Comparison of ENCODE assay signal across 21 mouse cellular contexts in genomic region chr3:116817231-116817630, GRCm38 (mm10). TPM values are rescaled to one million over a fixed set of nuclear protein-coding genes. Genes with fewer than 3 reads are reported as not detected.
A peak's percentile ranks its signal among the peaks of the same experiment; 100 is the strongest.
DNase-seq lines count a peak whose midpoint lies in the region; ATAC-seq and TF ChIP-seq lines count a peak whose summit lies in the region.
"Had no signal": no experiment of that assay in that cellular context is flagged by ENCODE, and none has a peak within 500 bp of the region (broad histone marks: within the 10 kb centered on the region; RNA-seq: fewer than 3 reads in every experiment).

No protein-coding gene starts in this region.

- no peaks in the 10 kb centered on the region for H3K9me3 ChIP-seq in lung, embryonic 14.5 days (ENCODE audit: low read depth, low read length)
- no peaks in the 10 kb centered on the region for H3K9me3 ChIP-seq in lung, embryonic 16.5 days (ENCODE audit: control insufficient read depth, low read length)
- no peaks in the 10 kb centered on the region for H3K9me3 ChIP-seq in lung, postnatal 0 days (ENCODE audit: low read length)
- H3K9me3 ChIP-seq: G1E had no signal

- no peak for TF ChIP-seq CTCF in gastrocnemius, adult 2 months (IDR thresholded peaks at IDR 0.05)
- TF ChIP-seq CTCF in lung, embryonic 14.5 days (IDR thresholded peaks at IDR 0.05; ENCODE audit: low read depth), result no peak
- TF ChIP-seq CTCF in lung, adult 2 months (IDR thresholded peaks at IDR 0.05; ENCODE audit: insufficient read depth, low read length), result no peak
- no peak for TF ChIP-seq CTCF in lung, postnatal 0 days (IDR thresholded peaks at IDR 0.05)

- H3K4me1 ChIP-seq in lung, embryonic 14.5 days (ENCODE audit: insufficient read depth), result peaks cover 4% of the 10 kb centered on the region; the same call in 1 of the 2 replicates
- H3K4me1 ChIP-seq in lung, adult 2 months (ENCODE audit: control insufficient read depth, insufficient read depth, low read length), result no peaks in the 10 kb centered on the region
- H3K4me1 ChIP-seq in lung, embryonic 16.5 days (replicated peaks; ENCODE audit: control insufficient read depth, insufficient read depth, low read length), result no peaks in the 10 kb centered on the region
- peaks cover 2% of the 10 kb centered on the region; the same call in 1 of the 2 replicates for H3K4me1 ChIP-seq in lung, postnatal 0 days (ENCODE audit: insufficient read depth, low read depth, low read length)

- TF ChIP-seq EP300 in lung, postnatal 0 days (IDR thresholded peaks at IDR 0.05), result no peak

- H3K4me2 ChIP-seq in lung, embryonic 14.5 days, result no peak overlapping the region
- H3K4me2 ChIP-seq in lung, embryonic 16.5 days (ENCODE audit: low read depth, low read length), result no peak overlapping the region
- H3K4me2 ChIP-seq in lung, postnatal 0 days (replicated peaks; ENCODE audit: low read depth, low read length), result no peak overlapping the region

- intact Hi-C loops in gastrocnemius, adult 2 months (cut with DNase I), result no loop called here
- intact Hi-C loops in gastrocnemius, postnatal 36 days (cut with DNase I), result no loop called here

- DNase-seq in gastrocnemius, adult 2 months, result no peak
- DNase-seq in gastrocnemius, postnatal 36 days, result no peak
- DNase-seq in lung, embryonic 14.5 days, result no peak
- no peak for DNase-seq in lung, adult 2 months
- no peak for DNase-seq in lung, postnatal 0 days (ENCODE audit: low spot score)
- DNase-seq: adrenal gland, adult 2 months; adrenal gland, adult 8-10 months; adrenal gland, postnatal 10 days; adrenal gland, postnatal 14 days; adrenal gland, postnatal 25 days; adrenal gland, postnatal 36 days; B cell, adult 2 months; cerebellum, adult 11 months; cerebellum, adult 11-12 months; cerebellum, adult 18-20 months had no signal

- TF ChIP-seq POLR2A in lung, adult 2 months (IDR thresholded peaks at IDR 0.05; ENCODE audit: borderline replicate concordance, extremely low read depth, low read depth, low read length), result no peak

- no peaks in the 10 kb centered on the region for H3K27me3 ChIP-seq in lung, embryonic 14.5 days (ENCODE audit: insufficient read depth, low read length)
- H3K27me3 ChIP-seq in lung, embryonic 16.5 days (ENCODE audit: control insufficient read depth, insufficient read depth, low read depth, low read length), result no peaks in the 10 kb centered on the region
- no peaks in the 10 kb centered on the region for H3K27me3 ChIP-seq in lung, postnatal 0 days (replicated peaks; ENCODE audit: insufficient read depth, low read length)
- H3K27me3 ChIP-seq: CH12.LX, Patski had no signal

- 83% methylated on average over 7 of the region's 7 CpGs for WGBS in lung, embryonic 14.5 days
- WGBS in lung, adult 2 months, result 88% methylated on average over 7 of the region's 7 CpGs
- WGBS in lung, embryonic 16.5 days, result 73% methylated on average over 7 of the region's 7 CpGs
- 80% methylated on average over 6 of the region's 7 CpGs for WGBS in lung, postnatal 0 days

- peak; percentile 82; the same call in 1 of the 2 replicates for ATAC-seq in lung, embryonic 14.5 days (ENCODE audit: insufficient read depth)
- peak; percentile 61; the same call in 1 of the 2 replicates for ATAC-seq in lung, embryonic 16.5 days (ENCODE audit: low read depth)
- ATAC-seq in lung, postnatal 0 days, result no peak; the same call in 1 of the 2 replicates
- ATAC-seq: activated CD4-positive, CD25-positive, alpha-beta regulatory T cell, adult 4 months; CD4-positive, CD25-positive, alpha-beta regulatory T cell, adult 4 months; Patski had no signal

- no peak overlapping the region for H3K9ac ChIP-seq in lung, embryonic 14.5 days
- no peak overlapping the region for H3K9ac ChIP-seq in lung, embryonic 16.5 days (ENCODE audit: low read length)
- no peak overlapping the region for H3K9ac ChIP-seq in lung, postnatal 0 days (replicated peaks; ENCODE audit: low read depth)

- peak overlapping the region; percentile 15; the same call in 1 of the 2 replicates for H3K4me3 ChIP-seq in gastrocnemius, adult 2 months
- H3K4me3 ChIP-seq in lung, embryonic 14.5 days (ENCODE audit: low read depth, low read length), result no peak overlapping the region
- no peak overlapping the region for H3K4me3 ChIP-seq in lung, adult 2 months (replicated peaks; ENCODE audit: extremely low read depth, low read depth, low read length)
- no peak overlapping the region for H3K4me3 ChIP-seq in lung, embryonic 16.5 days (ENCODE audit: low read length)
- H3K4me3 ChIP-seq in lung, postnatal 0 days (ENCODE audit: low read depth, low read length), result no peak overlapping the region

- peak overlapping the region; percentile 95 for H3K27ac ChIP-seq in gastrocnemius, adult 2 months
- no peak overlapping the region for H3K27ac ChIP-seq in lung, embryonic 14.5 days (ENCODE audit: low read depth)
- no peak overlapping the region for H3K27ac ChIP-seq in lung, embryonic 16.5 days (ENCODE audit: low read length)
- H3K27ac ChIP-seq in lung, postnatal 0 days (ENCODE audit: low read length), result no peak overlapping the region

- H3K36me3 ChIP-seq in lung, embryonic 14.5 days (ENCODE audit: insufficient read depth), result no peaks in the 10 kb centered on the region
- H3K36me3 ChIP-seq in lung, embryonic 16.5 days (ENCODE audit: control insufficient read depth, insufficient read depth, low read length), result no peaks in the 10 kb centered on the region
- H3K36me3 ChIP-seq in lung, postnatal 0 days (ENCODE audit: insufficient read depth, low read length), result no peaks in the 10 kb centered on the region
- H3K36me3 ChIP-seq: G1E had no signal

RNA-seq across cellular contexts. Expression of gene Agl, which starts 9.3 kb away (rescaled TPM):
- 1,000 to 10,000 TPM in 1 of 2 experiments, 100 to 1,000 TPM in 1; 657 to 1,000 TPM for total RNA-seq in gastrocnemius, adult 2 months (2021)
- total RNA-seq in gastrocnemius, postnatal 36 days (2021), result 100 to 1,000 TPM; 722 to 762 TPM
- 12.1 and 14.9 TPM in 2 replicates for polyA plus RNA-seq in lung, embryonic 14.5 days (2014; fragmentation: Nextera tagmentation; extraction: Ambion mirVana)
- 4.2 and 9.2 TPM in 2 replicates for polyA plus RNA-seq in lung, adult 2 months (2012; rRNA removed)
- polyA plus RNA-seq in lung, embryonic 16.5 days (2015; fragmentation: Nextera tagmentation; extraction: Ambion mirVana), result 17.6 and 18.3 TPM in 2 replicates
- 6.3 and 6.5 TPM in 2 replicates for polyA plus RNA-seq in lung, postnatal 0 days (2015; fragmentation: Nextera tagmentation; extraction: Ambion mirVana)

RNA-seq across cellular contexts. Expression of gene Frrs1, which starts 42.0 kb away (rescaled TPM):
- 1 to 10 TPM; 1.9 to 2.7 TPM for total RNA-seq in gastrocnemius, adult 2 months (2021)
- total RNA-seq in gastrocnemius, postnatal 36 days (2021), result 1 to 10 TPM; 2.2 to 3.4 TPM
- polyA plus RNA-seq in lung, embryonic 14.5 days (2014; fragmentation: Nextera tagmentation; extraction: Ambion mirVana), result 8.9 and 11.5 TPM in 2 replicates
- polyA plus RNA-seq in lung, adult 2 months (2012; rRNA removed), result 12.3 and 23.4 TPM in 2 replicates
- 7.2 and 7.5 TPM in 2 replicates for polyA plus RNA-seq in lung, embryonic 16.5 days (2015; fragmentation: Nextera tagmentation; extraction: Ambion mirVana)
- 5.6 and 6.0 TPM in 2 replicates for polyA plus RNA-seq in lung, postnatal 0 days (2015; fragmentation: Nextera tagmentation; extraction: Ambion mirVana)
